Mouse (Mus musculus) kidney, adult 2 months (tissue): Measurements from ENCODE around the gene Snai1.

Experiments
- CTCF ChIP-seq: fragments of 200-500 bp; conservative IDR thresholded peaks from 2 replicates; pipeline ENCODE4 v1.5.1; 2011; ENCODE audit warnings: low read depth, mild to moderate bottlenecking, control low read depth, low read length, moderate library complexity, mixed read lengths; ENCODE audit not compliant: insufficient read depth, insufficient read length
- POLR2A ChIP-seq: fragments of 200-500 bp; IDR thresholded peaks from one replicate; pipeline ENCODE4 v1.6.1; 2011; ENCODE audit warnings: low read depth, low read length, control low read depth

DNA sequence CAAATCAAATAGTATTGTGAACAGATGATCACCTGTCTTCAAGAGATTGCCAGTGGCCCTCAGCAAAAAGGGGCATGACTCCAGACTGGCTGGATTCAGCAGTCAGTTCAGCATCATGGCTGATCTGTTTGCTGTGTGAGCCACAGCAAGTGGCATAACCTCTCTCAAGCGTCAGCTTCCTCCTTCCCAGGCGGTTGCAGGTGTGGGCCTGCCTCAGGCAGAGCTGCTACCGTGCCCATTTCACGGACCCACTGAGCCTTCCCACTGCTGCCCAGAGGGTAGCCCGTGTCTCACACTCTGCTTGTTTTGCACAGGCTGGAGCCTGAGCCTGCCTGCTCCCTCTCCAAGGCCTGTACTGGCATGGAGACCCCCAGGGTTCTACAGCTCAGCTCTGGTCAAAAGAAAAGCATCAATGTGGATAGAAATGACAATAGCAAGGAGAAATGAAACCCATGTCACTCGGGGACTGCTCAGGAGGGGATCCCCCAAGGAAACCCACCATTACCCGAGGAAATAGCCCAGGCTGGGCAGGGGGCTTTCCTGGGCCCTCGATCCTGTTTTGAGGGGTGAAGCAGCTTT is 13.4 kb downstream of the Snai1 start:
- TF ChIP-seq CTCF (no peak), POLR2A (no peak)
